Mouse (Mus musculus): ENCODE data around the gene Mmp10. TPM values are rescaled to one million over a fixed set of nuclear protein-coding genes. Genes with fewer than 3 reads are reported as not detected.

The Mmp10 gene
- polyA plus RNA-seq (2015; fragmentation: Nextera tagmentation; extraction: Ambion mirVana): not detected in 2 replicates

GRCm38 (mm10) chr9:7502051-7502450 lies at the start of gene Mmp10:
Gene Mmp10, plus strand, starts transcription at chr9:7502352.
- no peak within 1 kb of the TSS for H3K4me3 ChIP-seq (replicated peaks)
- no peaks in the 10 kb centered on the region for H3K27me3 ChIP-seq
- H3K9ac ChIP-seq: no peak within 1 kb of the TSS
- 82% methylated on average over 3 of the region's 3 CpGs for WGBS
- H3K36me3 ChIP-seq: no peaks in the 10 kb centered on the region
- no peak for ATAC-seq (replicated peaks; ENCODE audit: low FRiP score)
- H3K27ac ChIP-seq: no peak within 1 kb of the TSS
- H3K4me1 ChIP-seq: no peaks in the 10 kb centered on the region
- H3K4me2 ChIP-seq: no peak within 1 kb of the TSS
- no peaks in the 10 kb centered on the region for H3K9me3 ChIP-seq (replicated peaks)

- 84% methylated on average over 2 of the region's 2 CpGs for WGBS
- H3K36me3 ChIP-seq: no peaks in the 10 kb centered on the region
- H3K4me2 ChIP-seq: no peak overlapping the region
- H3K27me3 ChIP-seq: no peaks in the 10 kb centered on the region
- H3K9ac ChIP-seq: no peak overlapping the region
- no peaks in the 10 kb centered on the region for H3K9me3 ChIP-seq (replicated peaks)
- no peak overlapping the region for H3K27ac ChIP-seq
- H3K4me1 ChIP-seq: no peaks in the 10 kb centered on the region
- no peak overlapping the region for H3K4me3 ChIP-seq (replicated peaks)
- ATAC-seq (replicated peaks; ENCODE audit: low FRiP score): no peak
Measured at GRCm38 (mm10) chr9:7453302-7453701, 48.9 kb upstream of the Mmp10 start.

- no peak overlapping the region for H3K4me3 ChIP-seq (replicated peaks)
- 97% methylated on average over 1 of the region's 1 CpGs for WGBS
Measured at GRCm38 (mm10) chr9:7470262-7470661, 31.9 kb upstream of the Mmp10 start.

GRCm38 (mm10) chr9:7483684-7484394 lies 18.3 kb upstream of the Mmp10 start:
- WGBS: 36% methylated on average over 5 of the region's 5 CpGs
- no peaks in the 10 kb centered on the region for H3K4me1 ChIP-seq
- no peak overlapping the region for H3K4me2 ChIP-seq
- H3K36me3 ChIP-seq: no peaks in the 10 kb centered on the region
- H3K9me3 ChIP-seq (replicated peaks): no peaks in the 10 kb centered on the region
- ATAC-seq (replicated peaks; ENCODE audit: low FRiP score): peak; percentile 83
- H3K4me3 ChIP-seq (replicated peaks): no peak overlapping the region
- H3K27me3 ChIP-seq: no peaks in the 10 kb centered on the region
- peak overlapping the region; percentile 62; the same call in 1 of the 2 replicates for H3K27ac ChIP-seq
- H3K9ac ChIP-seq: no peak overlapping the region

More at GRCm38 (mm10) chr9:7470262-7470661, 31.9 kb upstream of the Mmp10 start:
- no peaks in the 10 kb centered on the region for H3K9me3 ChIP-seq (replicated peaks)
- no peak overlapping the region for H3K4me2 ChIP-seq
- H3K27ac ChIP-seq: no peak overlapping the region
- no peak for ATAC-seq (replicated peaks; ENCODE audit: low FRiP score)
- no peaks in the 10 kb centered on the region for H3K36me3 ChIP-seq
- no peaks in the 10 kb centered on the region for H3K4me1 ChIP-seq
- no peak overlapping the region for H3K9ac ChIP-seq
- no peaks in the 10 kb centered on the region for H3K27me3 ChIP-seq

- Histone ChIP-seq H3K9ac (no peak overlapping the region), H3K4me3 (replicated peaks) (no peak overlapping the region), H3K36me3 (no peaks in the 10 kb centered on the region), H3K4me2 (no peak overlapping the region), H3K27me3 (no peaks in the 10 kb centered on the region), H3K4me1 (no peaks in the 10 kb centered on the region), H3K9me3 (replicated peaks) (no peaks in the 10 kb centered on the region), H3K27ac (no peak overlapping the region)
- WGBS: 67% methylated on average over 3 of the region's 3 CpGs
- ATAC-seq (replicated peaks; ENCODE audit: low FRiP score): no peak
Measured at GRCm38 (mm10) chr9:7501138-7501537, 1.0 kb upstream of the Mmp10 start.

- no peak overlapping the region for H3K9ac ChIP-seq
- H3K4me2 ChIP-seq: no peak overlapping the region
- H3K9me3 ChIP-seq (replicated peaks): no peaks in the 10 kb centered on the region
- H3K4me3 ChIP-seq (replicated peaks): no peak overlapping the region
- no peak for ATAC-seq (replicated peaks; ENCODE audit: low FRiP score)
- H3K27me3 ChIP-seq: no peaks in the 10 kb centered on the region
- H3K4me1 ChIP-seq: no peaks in the 10 kb centered on the region
- 59% methylated on average over 7 of the region's 7 CpGs for WGBS
- no peaks in the 10 kb centered on the region for H3K36me3 ChIP-seq
- no peak overlapping the region for H3K27ac ChIP-seq
Measured at GRCm38 (mm10) chr9:7507321-7507876, 5.2 kb downstream of the Mmp10 start.

- Histone ChIP-seq H3K9me3 (replicated peaks) (no peaks in the 10 kb centered on the region), H3K4me1 (no peaks in the 10 kb centered on the region), H3K4me2 (no peak overlapping the region), H3K27ac (no peak overlapping the region), H3K9ac (no peak overlapping the region), H3K27me3 (no peaks in the 10 kb centered on the region), H3K4me3 (replicated peaks) (no peak overlapping the region), H3K36me3 (no peaks in the 10 kb centered on the region)
- WGBS: 46% methylated on average over 10 of the region's 10 CpGs
- no peak; the same call in 1 of the 2 replicates for ATAC-seq (replicated peaks; ENCODE audit: low FRiP score)
Measured at GRCm38 (mm10) chr9:7509619-7510233, 7.6 kb downstream of the Mmp10 start.

GRCm38 (mm10) chr9:7517944-7518571 lies 15.9 kb downstream of the Mmp10 start:
- Histone ChIP-seq H3K27me3 (no peaks in the 10 kb centered on the region), H3K4me1 (no peaks in the 10 kb centered on the region), H3K4me3 (replicated peaks) (no peak overlapping the region), H3K9ac (no peak overlapping the region), H3K9me3 (replicated peaks) (no peaks in the 10 kb centered on the region), H3K4me2 (no peak overlapping the region), H3K27ac (no peak overlapping the region), H3K36me3 (no peaks in the 10 kb centered on the region)
- ATAC-seq (replicated peaks; ENCODE audit: low FRiP score): no peak
- 72% methylated on average over 4 of the region's 4 CpGs for WGBS

- Histone ChIP-seq H3K36me3 (no peaks in the 10 kb centered on the region), H3K4me2 (no peak overlapping the region), H3K9me3 (replicated peaks) (no peaks in the 10 kb centered on the region), H3K9ac (no peak overlapping the region), H3K27ac (no peak overlapping the region), H3K4me3 (replicated peaks) (no peak overlapping the region), H3K4me1 (no peaks in the 10 kb centered on the region), H3K27me3 (no peaks in the 10 kb centered on the region)
- no peak for ATAC-seq (replicated peaks; ENCODE audit: low FRiP score)
- 59% methylated on average over 4 of the region's 4 CpGs for WGBS
Measured at GRCm38 (mm10) chr9:7526255-7526940, 24.2 kb downstream of the Mmp10 start.

GRCm38 (mm10) chr9:7542763-7543162 lies 40.6 kb downstream of the Mmp10 start:
- no peak for ATAC-seq (replicated peaks; ENCODE audit: low FRiP score)
- H3K9me3 ChIP-seq (replicated peaks): no peaks in the 10 kb centered on the region
- 0 out of 2 replicates have a peak, but pooled peaks cover 4% of the 10 kb centered on the region for H3K4me1 ChIP-seq
- no peak overlapping the region for H3K27ac ChIP-seq
- H3K4me2 ChIP-seq: no peak overlapping the region
- no peaks in the 10 kb centered on the region for H3K27me3 ChIP-seq
- no peak overlapping the region for H3K9ac ChIP-seq
- H3K4me3 ChIP-seq (replicated peaks): no peak overlapping the region
- H3K36me3 ChIP-seq: no peaks in the 10 kb centered on the region

GRCm38 (mm10) chr9:7544923-7545457 lies 42.8 kb downstream of the Mmp10 start:
- peak; percentile 61 for ATAC-seq (replicated peaks; ENCODE audit: low FRiP score)
- Histone ChIP-seq H3K9ac (no peak overlapping the region), H3K4me2 (no peak overlapping the region), H3K9me3 (replicated peaks) (no peaks in the 10 kb centered on the region), H3K4me1 (0 out of 2 replicates have a peak, but pooled peaks cover 4% of the 10 kb centered on the region), H3K36me3 (no peaks in the 10 kb centered on the region), H3K27me3 (no peaks in the 10 kb centered on the region), H3K27ac (peak overlapping the region; percentile 7; the same call in 1 of the 2 replicates), H3K4me3 (replicated peaks) (no peak overlapping the region)
- 48% methylated on average over 1 of the region's 1 CpGs for WGBS
